In the genomic region with DNA sequence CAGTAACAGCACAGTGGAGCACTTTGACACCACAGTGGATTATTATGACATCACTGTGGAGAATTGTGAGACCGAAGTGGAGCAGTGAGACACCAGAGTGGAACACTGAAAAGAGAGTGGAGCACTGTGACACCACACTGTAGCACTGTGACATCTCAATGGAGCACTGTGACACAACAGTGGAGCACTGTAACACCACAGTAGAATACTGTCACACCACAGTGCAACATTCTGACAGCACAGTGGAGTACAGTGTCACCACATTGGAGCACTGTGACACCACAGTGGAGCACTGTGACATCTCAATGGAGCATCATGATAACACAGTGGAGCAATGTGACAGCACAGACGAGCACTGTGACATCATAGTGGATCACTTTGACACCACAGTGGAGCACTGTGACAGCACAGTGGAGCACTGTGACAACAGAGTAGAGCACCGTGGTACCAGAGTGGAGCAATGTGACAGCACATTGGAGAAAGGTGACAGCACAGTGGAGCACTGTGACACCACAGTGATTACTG, we compare ENCODE assay signal across 8 mouse cellular contexts.
DNase-seq lines count a peak whose midpoint lies in the region; ATAC-seq and TF ChIP-seq lines count a peak whose summit lies in the region.

No protein-coding gene starts in this region.

- no peak overlapping the region for H3K4me2 ChIP-seq in kidney, postnatal 0 days (ENCODE audit: low read length)
- no peak overlapping the region for H3K4me2 ChIP-seq in forebrain, embryonic 15.5 days (replicated peaks)
- no peak overlapping the region for H3K4me2 ChIP-seq in liver, embryonic 13.5 days

- H3K4me1 ChIP-seq in kidney, postnatal 0 days (replicated peaks; ENCODE audit: insufficient read depth, low read length) = no peaks in the 10 kb centered on the region
- no peaks in the 10 kb centered on the region for H3K4me1 ChIP-seq in kidney, adult 2 months (ENCODE audit: control insufficient read depth, insufficient read depth, low read length)
- no peaks in the 10 kb centered on the region for H3K4me1 ChIP-seq in forebrain, embryonic 15.5 days
- no peaks in the 10 kb centered on the region for H3K4me1 ChIP-seq in liver, embryonic 13.5 days (replicated peaks)

- 68% methylated on average over 3 of the region's 3 CpGs for WGBS in kidney, postnatal 0 days
- 63% methylated on average over 3 of the region's 3 CpGs for WGBS in kidney, adult 2 months
- WGBS in forebrain, embryonic 15.5 days = 60% methylated on average over 3 of the region's 3 CpGs
- WGBS in liver, embryonic 13.5 days (ENCODE audit: insufficient replicate concordance) = 46% methylated on average over 3 of the region's 3 CpGs

- peaks cover 32% of the 10 kb centered on the region for H3K9me3 ChIP-seq in kidney, postnatal 0 days (replicated peaks; ENCODE audit: low read length)
- H3K9me3 ChIP-seq in forebrain, embryonic 15.5 days = peaks cover 74% of the 10 kb centered on the region
- peaks cover 55% of the 10 kb centered on the region for H3K9me3 ChIP-seq in liver, embryonic 13.5 days (replicated peaks)

- ATAC-seq in kidney, postnatal 0 days (replicated peaks; ENCODE audit: low FRiP score, low read depth) = peak; percentile 11; the same call in 1 of the 2 replicates
- ATAC-seq in forebrain, embryonic 15.5 days (replicated peaks) = peak; percentile 7; the same call in 1 of the 2 replicates
- 0 out of 2 replicates have a peak, but pooled peaks have one; percentile 6 for ATAC-seq in liver, embryonic 13.5 days (ENCODE audit: low read depth)

- no peak for DNase-seq in kidney, postnatal 0 days (ENCODE audit: low spot score)
- no peak for DNase-seq in kidney, adult 2 months
- DNase-seq in R1 (ENCODE audit: low read depth, low spot score) = peak; percentile 49
- no peak for DNase-seq in liver, embryonic 13.5 days
- no peak for DNase-seq in frontal cortex, adult 2 months (ENCODE audit: extremely low spot score in 1 of 2, low spot score in 1 of 2)
- DNase-seq in left cerebral cortex, adult 9 months (ENCODE audit: low spot score in 2 of 2) = no peak
- DNase-seq in left cerebral cortex, postnatal 25 days (ENCODE audit: low spot score in 2 of 2) = no peak

- no peaks in the 10 kb centered on the region for H3K27me3 ChIP-seq in kidney, postnatal 0 days (ENCODE audit: insufficient read depth, low read length)
- no peaks in the 10 kb centered on the region for H3K27me3 ChIP-seq in kidney, adult 2 months (replicated peaks; ENCODE audit: control insufficient read depth, insufficient read depth, low read length)
- H3K27me3 ChIP-seq in forebrain, embryonic 15.5 days = no peaks in the 10 kb centered on the region
- no peaks in the 10 kb centered on the region for H3K27me3 ChIP-seq in liver, embryonic 13.5 days

- intact Hi-C loops in left cerebral cortex, postnatal 25 days (cut with DNase I) = no loop called here

- no peak for TF ChIP-seq POLR2A in kidney, adult 2 months (IDR thresholded peaks at IDR 0.05; ENCODE audit: low read depth, low read length)

- no peak for TF ChIP-seq CTCF in kidney, postnatal 0 days (IDR thresholded peaks at IDR 0.05; ENCODE audit: low read depth)
- TF ChIP-seq CTCF in kidney, adult 2 months (conservative IDR thresholded peaks at IDR 0.05; ENCODE audit: insufficient read depth, insufficient read length, low read depth, low read length) = no peak

- no peak overlapping the region for H3K27ac ChIP-seq in kidney, postnatal 0 days
- H3K27ac ChIP-seq in kidney, adult 2 months (ENCODE audit: insufficient read depth, low read depth, low read length) = no peak overlapping the region
- no peak overlapping the region for H3K27ac ChIP-seq in forebrain, embryonic 15.5 days (replicated peaks)
- no peak overlapping the region for H3K27ac ChIP-seq in liver, embryonic 13.5 days

- H3K4me3 ChIP-seq in kidney, postnatal 0 days (replicated peaks; ENCODE audit: low read depth, low read length) = no peak overlapping the region
- H3K4me3 ChIP-seq in kidney, adult 2 months (ENCODE audit: insufficient read depth, low read depth, low read length) = no peak overlapping the region
- H3K4me3 ChIP-seq in forebrain, embryonic 15.5 days = no peak overlapping the region
- no peak overlapping the region for H3K4me3 ChIP-seq in liver, embryonic 13.5 days (replicated peaks)

- no peak overlapping the region for H3K9ac ChIP-seq in kidney, postnatal 0 days (ENCODE audit: low read depth, low read length)
- no peak overlapping the region for H3K9ac ChIP-seq in forebrain, embryonic 15.5 days (replicated peaks)
- H3K9ac ChIP-seq in liver, embryonic 13.5 days = no peak overlapping the region

- no peaks in the 10 kb centered on the region for H3K36me3 ChIP-seq in kidney, postnatal 0 days (ENCODE audit: insufficient read depth, low read length)
- no peaks in the 10 kb centered on the region for H3K36me3 ChIP-seq in kidney, adult 2 months (ENCODE audit: control insufficient read depth, insufficient read depth, low read length)
- H3K36me3 ChIP-seq in forebrain, embryonic 15.5 days = no peaks in the 10 kb centered on the region
- no peaks in the 10 kb centered on the region for H3K36me3 ChIP-seq in liver, embryonic 13.5 days
